Mouse (Mus musculus): ENCODE results near the gene Git2. TPM values are rescaled to one million over a fixed set of nuclear protein-coding genes. Genes with fewer than 3 reads are reported as not detected.

The Git2 gene
- polyA plus RNA-seq, 1 experiment from 2014 or later: 32.6 TPM

DNA sequence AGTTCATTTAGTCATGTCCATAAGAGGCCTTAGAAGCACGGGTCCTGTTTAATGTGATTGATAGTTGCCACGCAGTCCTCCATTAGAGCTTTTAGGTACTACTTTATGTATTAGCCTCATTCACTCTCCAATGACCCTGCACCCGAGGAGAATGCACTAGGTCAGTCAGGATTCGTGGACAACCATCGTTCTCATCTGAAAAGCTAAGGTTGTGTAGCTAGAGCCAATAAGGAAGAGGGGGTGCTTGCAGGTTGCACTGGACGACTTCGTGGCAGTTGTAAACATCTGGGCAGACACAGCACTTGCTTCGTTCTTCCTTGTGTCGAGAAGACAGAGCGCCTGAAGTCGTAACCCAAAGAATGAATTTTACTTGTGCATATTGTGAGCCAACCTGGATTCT lies 1.5 kb downstream of the Git2 start:
- Histone ChIP-seq H3K4me1 (ENCODE audit: control insufficient read depth in 2 of 2, insufficient read depth in 2 of 2, low read length in 2 of 2) (peaks cover 3 to 20% of the 10 kb centered on the region in 2 experiments; a peak in 3 of 4 replicates), H3K27me3 (ENCODE audit: control insufficient read depth, insufficient read depth, low read length) (no peaks in the 10 kb centered on the region), H3K4me2 (ENCODE audit: low read length) (peak overlapping the region; percentile 95), H3K9me3 (ENCODE audit: control insufficient read depth, low read length) (no peaks in the 10 kb centered on the region), H3K4me3 (ENCODE audit: control insufficient read depth in 1 of 2, insufficient read depth in 1 of 2, low read depth in 1 of 2, low read length in 2 of 2) (peak overlapping the region; percentile 72 to 100), H3K36me3 (ENCODE audit: control insufficient read depth, insufficient read depth, low read length) (no peaks in the 10 kb centered on the region), H3K9ac (ENCODE audit: low read length) (peak overlapping the region; percentile 96), H3K27ac (replicated peaks in 1 of 2; ENCODE audit: control insufficient read depth in 1 of 2, insufficient read depth in 1 of 2, low read depth in 2 of 2, low read length in 2 of 2) (peak overlapping the region; percentile 75 to 92)
- 3% methylated on average over 11 of the region's 11 CpGs for WGBS
- no peak for ATAC-seq (ENCODE audit: insufficient number of reproducible peaks, insufficient read depth, low FRiP score, low read depth)

DNA sequence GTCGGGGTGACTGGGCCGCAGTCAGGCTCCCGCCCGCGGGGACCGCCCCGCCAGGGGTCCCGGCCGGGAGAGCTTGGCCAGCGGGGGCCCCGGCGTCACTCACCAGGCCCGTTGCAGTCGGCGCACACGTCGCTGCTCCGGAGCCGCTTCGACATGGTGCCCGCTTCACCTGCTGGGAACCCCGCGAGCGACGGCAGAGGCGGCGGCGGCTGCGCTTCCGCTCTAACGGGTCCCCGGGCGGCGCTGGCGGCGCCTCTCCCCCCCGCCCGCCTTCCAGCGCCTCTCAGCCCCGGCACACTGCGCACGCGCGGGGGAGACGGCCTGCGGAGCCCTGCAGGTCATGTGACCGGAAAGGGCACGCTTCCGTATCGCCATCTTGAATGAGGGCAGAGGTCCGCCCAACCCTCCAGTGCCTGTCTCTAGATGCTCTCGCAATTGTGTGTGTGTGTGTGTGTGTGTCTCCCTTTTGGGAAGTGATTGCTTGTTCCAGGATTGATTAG lies 2.1 kb downstream of the Git2 start:
- Histone ChIP-seq H3K27ac (replicated peaks in 1 of 2; ENCODE audit: control insufficient read depth in 1 of 2, insufficient read depth in 1 of 2, low read depth in 2 of 2, low read length in 2 of 2) (peak overlapping the region; percentile 25 to 92), H3K4me2 (ENCODE audit: low read length) (peak overlapping the region; percentile 95), H3K9me3 (ENCODE audit: control insufficient read depth, low read length) (no peaks in the 10 kb centered on the region), H3K36me3 (ENCODE audit: control insufficient read depth, insufficient read depth, low read length) (no peaks in the 10 kb centered on the region), H3K4me1 (ENCODE audit: control insufficient read depth in 2 of 2, insufficient read depth in 2 of 2, low read length in 2 of 2) (peaks cover 3 to 20% of the 10 kb centered on the region in 2 experiments; a peak in 3 of 4 replicates), H3K4me3 (ENCODE audit: control insufficient read depth in 1 of 2, insufficient read depth in 1 of 2, low read depth in 1 of 2, low read length in 2 of 2) (peak overlapping the region; percentile 90 to 100), H3K27me3 (ENCODE audit: control insufficient read depth, insufficient read depth, low read length) (no peaks in the 10 kb centered on the region), H3K9ac (ENCODE audit: low read length) (peak overlapping the region; percentile 97)
- WGBS: under 1% methylated on average over 37 of the region's 52 CpGs
- ATAC-seq (ENCODE audit: insufficient number of reproducible peaks, insufficient read depth, low FRiP score, low read depth): peak; percentile 82

DNA sequence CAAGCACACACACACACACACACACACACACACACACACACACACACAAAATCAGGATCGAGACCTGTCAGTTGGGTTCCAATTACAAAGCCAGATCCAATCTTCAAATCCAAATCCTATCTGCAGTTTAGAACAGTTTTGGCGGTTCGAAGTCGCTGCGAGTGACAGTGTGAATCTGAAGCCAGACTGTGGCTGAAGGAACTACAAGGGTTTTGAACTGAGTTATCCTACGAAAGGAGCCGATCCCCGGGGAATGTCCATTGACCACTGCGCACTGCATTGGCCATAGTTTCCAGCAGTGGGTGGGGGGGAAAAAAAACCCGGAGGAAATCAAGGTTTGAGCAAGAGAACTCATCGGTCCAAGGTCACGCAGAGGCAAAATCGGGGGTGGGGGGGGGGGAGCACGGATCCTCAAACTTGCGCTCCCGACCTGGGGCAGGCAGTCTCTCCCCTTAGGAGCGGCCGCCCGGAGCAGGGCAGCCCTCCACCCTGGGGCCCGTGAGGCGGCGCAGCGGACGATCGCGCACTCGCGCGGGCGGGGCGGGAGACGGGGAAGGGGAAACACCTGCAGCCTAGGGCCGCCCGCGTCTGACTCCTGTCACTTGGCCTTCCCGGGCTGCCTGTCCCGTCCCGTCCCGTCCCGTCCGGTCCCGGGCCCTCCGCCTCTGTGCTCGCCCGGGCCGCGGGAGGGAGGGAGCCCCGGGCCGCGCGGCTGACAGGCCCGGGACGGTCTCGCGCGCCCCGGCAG lies 2.7 kb downstream of the Git2 start:
- Histone ChIP-seq H3K27me3 (ENCODE audit: control insufficient read depth, insufficient read depth, low read length) (no peaks in the 10 kb centered on the region), H3K4me2 (ENCODE audit: low read length) (peak overlapping the region; percentile 95), H3K4me3 (ENCODE audit: control insufficient read depth in 1 of 2, insufficient read depth in 1 of 2, low read depth in 1 of 2, low read length in 2 of 2) (peak overlapping the region; percentile 90 to 100), H3K9ac (ENCODE audit: low read length) (peak overlapping the region; percentile 97), H3K4me1 (ENCODE audit: control insufficient read depth in 2 of 2, insufficient read depth in 2 of 2, low read length in 2 of 2) (peaks cover 3 to 20% of the 10 kb centered on the region in 2 experiments; a peak in 3 of 4 replicates), H3K36me3 (ENCODE audit: control insufficient read depth, insufficient read depth, low read length) (no peaks in the 10 kb centered on the region), H3K27ac (replicated peaks in 1 of 2; ENCODE audit: control insufficient read depth in 1 of 2, insufficient read depth in 1 of 2, low read depth in 2 of 2, low read length in 2 of 2) (peak overlapping the region; percentile 25 to 92), H3K9me3 (ENCODE audit: control insufficient read depth, low read length) (no peaks in the 10 kb centered on the region)
- peak; percentile 60 for ATAC-seq (ENCODE audit: insufficient number of reproducible peaks, insufficient read depth, low FRiP score, low read depth)
- 3% methylated on average over 27 of the region's 57 CpGs for WGBS

DNA sequence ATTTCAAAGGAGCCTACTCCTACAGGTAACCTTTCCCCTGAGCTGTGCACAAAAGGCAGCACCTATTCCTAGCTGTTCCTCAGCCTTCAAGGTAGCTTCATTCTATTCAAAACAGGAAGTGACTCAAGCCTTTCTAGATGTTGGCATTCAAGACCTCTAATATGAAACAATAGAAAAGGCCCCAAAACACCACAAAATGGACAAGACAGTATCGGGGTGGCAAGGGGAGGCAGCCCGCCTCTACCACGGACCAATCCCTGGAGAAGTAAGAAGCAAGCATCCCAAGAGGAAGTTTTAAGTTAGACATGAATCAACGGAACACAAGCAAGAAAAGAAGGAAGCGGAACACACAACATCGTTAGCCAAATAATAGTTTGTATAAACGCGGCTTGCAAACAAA lies 3.5 kb downstream of the Git2 start:
- H3K4me3 ChIP-seq (ENCODE audit: control insufficient read depth in 1 of 2, insufficient read depth in 1 of 2, low read depth in 1 of 2, low read length in 2 of 2): peak overlapping the region in 1 of 2 experiments; percentile 100; a peak in 3 of 4 replicates
- no peaks in the 10 kb centered on the region for H3K9me3 ChIP-seq (ENCODE audit: control insufficient read depth, low read length)
- peak overlapping the region; percentile 97; the same call in 1 of the 2 replicates for H3K9ac ChIP-seq (ENCODE audit: low read length)
- WGBS: 72% methylated on average over 8 of the region's 8 CpGs
- H3K27ac ChIP-seq (replicated peaks in 1 of 2; ENCODE audit: control insufficient read depth in 1 of 2, insufficient read depth in 1 of 2, low read depth in 2 of 2, low read length in 2 of 2): no peak overlapping the region
- no peak for ATAC-seq (ENCODE audit: insufficient number of reproducible peaks, insufficient read depth, low FRiP score, low read depth)
- peaks cover 3 to 20% of the 10 kb centered on the region in 2 experiments; a peak in 3 of 4 replicates for H3K4me1 ChIP-seq (ENCODE audit: control insufficient read depth in 2 of 2, insufficient read depth in 2 of 2, low read length in 2 of 2)
- H3K36me3 ChIP-seq (ENCODE audit: control insufficient read depth, insufficient read depth, low read length): no peaks in the 10 kb centered on the region
- H3K27me3 ChIP-seq (ENCODE audit: control insufficient read depth, insufficient read depth, low read length): no peaks in the 10 kb centered on the region
- peak overlapping the region; percentile 95 for H3K4me2 ChIP-seq (ENCODE audit: low read length)

DNA sequence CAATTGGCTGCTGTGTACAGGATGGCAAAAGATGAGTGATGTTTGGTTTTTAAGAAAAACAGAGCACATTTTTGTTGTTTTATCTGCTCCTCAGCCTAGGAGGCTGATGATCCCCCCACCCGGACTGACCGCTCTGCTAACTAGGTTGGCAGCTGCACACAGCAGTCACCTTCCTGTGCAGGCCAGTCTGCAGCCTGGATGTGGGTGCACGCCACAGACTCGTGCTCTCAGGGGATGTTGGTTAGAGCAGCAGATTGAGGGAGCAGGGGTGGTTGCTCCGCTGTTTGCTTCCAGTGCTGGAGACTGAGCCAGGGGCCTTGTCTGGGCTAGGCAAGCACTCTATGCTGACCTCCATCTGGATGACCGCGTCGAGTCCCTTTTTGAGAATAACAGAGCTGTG lies 5.5 kb downstream of the Git2 start:
- Histone ChIP-seq H3K27me3 (ENCODE audit: control insufficient read depth, insufficient read depth, low read length) (no peaks in the 10 kb centered on the region), H3K4me1 (ENCODE audit: control insufficient read depth in 2 of 2, insufficient read depth in 2 of 2, low read length in 2 of 2) (peaks cover 0 to 11% of the 10 kb centered on the region in 2 experiments; a peak in 3 of 4 replicates), H3K27ac (replicated peaks in 1 of 2; ENCODE audit: control insufficient read depth in 1 of 2, insufficient read depth in 1 of 2, low read depth in 2 of 2, low read length in 2 of 2) (no peak overlapping the region), H3K36me3 (ENCODE audit: control insufficient read depth, insufficient read depth, low read length) (peaks cover 15% of the 10 kb centered on the region), H3K4me3 (ENCODE audit: control insufficient read depth in 1 of 2, insufficient read depth in 1 of 2, low read depth in 1 of 2, low read length in 2 of 2) (no peak overlapping the region), H3K4me2 (ENCODE audit: low read length) (no peak overlapping the region), H3K9ac (ENCODE audit: low read length) (no peak overlapping the region), H3K9me3 (ENCODE audit: control insufficient read depth, low read length) (no peaks in the 10 kb centered on the region)
- no peak for ATAC-seq (ENCODE audit: insufficient number of reproducible peaks, insufficient read depth, low FRiP score, low read depth)
- WGBS: 88% methylated on average over 8 of the region's 8 CpGs

DNA sequence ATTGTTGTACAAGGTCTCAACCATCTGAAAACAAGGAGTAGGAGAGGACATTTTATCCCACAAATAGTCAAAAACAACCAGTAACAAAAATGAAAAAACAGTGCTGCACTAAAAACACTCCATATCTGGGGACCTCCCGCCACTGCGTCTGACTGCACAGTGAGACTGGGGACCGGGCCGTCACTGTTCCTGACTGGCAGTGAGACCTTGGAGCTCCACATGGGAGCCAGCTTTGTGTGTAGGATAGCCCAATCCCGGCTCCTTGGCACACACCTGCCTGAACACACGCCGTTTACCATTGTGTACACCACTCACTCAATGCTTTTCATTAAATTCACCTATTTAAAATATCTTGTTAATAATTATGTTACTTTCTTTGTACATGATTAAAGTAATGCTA lies 8.1 kb downstream of the Git2 start:
- Histone ChIP-seq H3K27me3 (ENCODE audit: control insufficient read depth, insufficient read depth, low read length) (no peaks in the 10 kb centered on the region), H3K9me3 (ENCODE audit: control insufficient read depth, low read length) (no peaks in the 10 kb centered on the region), H3K27ac (replicated peaks in 1 of 2; ENCODE audit: control insufficient read depth in 1 of 2, insufficient read depth in 1 of 2, low read depth in 2 of 2, low read length in 2 of 2) (no peak overlapping the region), H3K4me1 (ENCODE audit: control insufficient read depth in 2 of 2, insufficient read depth in 2 of 2, low read length in 2 of 2) (peaks cover 0 to 8% of the 10 kb centered on the region in 2 experiments; a peak in 3 of 4 replicates), H3K4me3 (ENCODE audit: control insufficient read depth in 1 of 2, insufficient read depth in 1 of 2, low read depth in 1 of 2, low read length in 2 of 2) (no peak overlapping the region), H3K4me2 (ENCODE audit: low read length) (no peak overlapping the region), H3K36me3 (ENCODE audit: control insufficient read depth, insufficient read depth, low read length) (peaks cover 39% of the 10 kb centered on the region), H3K9ac (ENCODE audit: low read length) (no peak overlapping the region)
- ATAC-seq (ENCODE audit: insufficient number of reproducible peaks, insufficient read depth, low FRiP score, low read depth): no peak
- WGBS: 77% methylated on average over 7 of the region's 7 CpGs

DNA sequence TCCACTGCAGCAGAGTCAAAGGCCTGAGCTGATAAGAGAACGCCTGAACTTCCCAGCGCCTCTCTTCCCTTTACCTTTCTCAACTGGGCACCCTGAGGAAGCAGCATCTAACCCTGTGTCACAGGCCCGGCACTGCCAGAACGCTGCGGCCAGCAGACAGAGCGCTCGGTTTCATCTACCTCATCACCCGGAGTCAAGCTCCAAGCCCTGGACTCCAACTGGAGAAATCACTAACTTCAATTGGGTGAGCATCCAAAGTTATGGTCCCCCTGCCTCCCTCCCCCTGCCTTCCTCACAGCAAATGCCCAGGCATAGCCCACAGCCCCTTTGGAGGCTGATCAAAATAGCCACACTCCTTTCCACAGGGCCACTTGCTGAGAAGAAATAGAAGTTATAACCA lies 8.6 kb downstream of the Git2 start:
- H3K27ac ChIP-seq (replicated peaks in 1 of 2; ENCODE audit: control insufficient read depth in 1 of 2, insufficient read depth in 1 of 2, low read depth in 2 of 2, low read length in 2 of 2): no peak overlapping the region
- WGBS: 75% methylated on average over 8 of the region's 8 CpGs
- no peak for ATAC-seq (ENCODE audit: insufficient number of reproducible peaks, insufficient read depth, low FRiP score, low read depth)

More for the DNA sequence above, 8.6 kb downstream of the Git2 start:
- no peaks in the 10 kb centered on the region for H3K9me3 ChIP-seq (ENCODE audit: control insufficient read depth, low read length)
- peaks cover 44% of the 10 kb centered on the region for H3K36me3 ChIP-seq (ENCODE audit: control insufficient read depth, insufficient read depth, low read length)
- H3K4me2 ChIP-seq (ENCODE audit: low read length): no peak overlapping the region
- no peak overlapping the region for H3K9ac ChIP-seq (ENCODE audit: low read length)
- H3K4me1 ChIP-seq (ENCODE audit: control insufficient read depth in 2 of 2, insufficient read depth in 2 of 2, low read length in 2 of 2): peaks cover 0 to 3% of the 10 kb centered on the region in 2 experiments; a peak in 2 of 4 replicates
- H3K27me3 ChIP-seq (ENCODE audit: control insufficient read depth, insufficient read depth, low read length): no peaks in the 10 kb centered on the region
- no peak overlapping the region for H3K4me3 ChIP-seq (ENCODE audit: control insufficient read depth in 1 of 2, insufficient read depth in 1 of 2, low read depth in 1 of 2, low read length in 2 of 2)
